Mouse (Mus musculus): ENCODE measurements around the gene Ucp2.

DNA sequence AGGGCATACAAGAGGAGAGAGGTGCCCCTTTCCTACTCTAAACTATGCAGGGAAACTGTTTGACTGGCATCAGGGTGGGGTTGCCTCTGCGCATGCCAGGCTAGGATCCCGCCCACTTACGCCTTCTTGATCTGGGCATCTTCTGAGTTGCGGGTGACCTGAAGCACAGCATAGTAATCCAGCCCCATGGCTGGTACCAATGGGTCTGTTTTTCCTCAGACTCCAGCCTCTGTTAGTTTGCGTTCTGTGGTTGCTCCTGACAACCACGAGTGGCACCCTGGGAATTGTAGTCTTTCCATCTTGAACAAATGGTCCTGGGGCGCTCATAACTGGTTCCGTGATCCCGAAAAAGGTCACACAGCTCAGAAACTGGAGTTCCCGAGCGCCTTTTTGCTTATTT, 21.4 kb downstream of the Ucp2 start, which contains the start of gene Dnajb13:
- TF ChIP-seq POLR2A (IDR thresholded peaks at IDR 0.05; ENCODE audit: borderline replicate concordance, control insufficient read depth, low read depth, low read length) (no peak), CTCF (IDR thresholded peaks at IDR 0.05; ENCODE audit: control insufficient read depth, insufficient read depth, low read length) (no peak)
